Mouse (Mus musculus) heart, adult 8-10 months (tissue): ENCODE measurements around the gene Styx. TPM values are rescaled to one million over a fixed set of nuclear protein-coding genes. Genes with fewer than 3 reads are reported as not detected.
"Not testable (repeated sequence)": the region's sequence is repeated elsewhere in the genome, so short reads cannot be mapped to it uniquely, and the experiment has no call there.

Source experiments
- DNase-seq: peaks from one replicate; pipeline ENCODE4 v3.0.0; 2022; ENCODE audit warnings: low spot score
- microRNA-seq: library from miRNA; unstranded; fragments of <30 nt; microRNA quantifications from one replicate; pipeline ENCODE4 v1.2.0, GENCODE M21; 2022
- total RNA-seq, 4 experiments: library from RNA; stranded (reverse); gene quantifications; 2 replicates each; pipeline ENCODE4 v1.2.4; 2022

Styx gene
- total RNA-seq, 4 experiments from 2014 or later: 19.9 to 32.3 (median 29.2) TPM

- DNase-seq: no peak
These were observed 113.4 kb downstream of the Styx start for GRCm38 (mm10) chr14:45464036-45465035.

- DNase-seq: not testable (repeated sequence)
These were observed 115.5 kb downstream of the Styx start for GRCm38 (mm10) chr14:45466371-45466770.

DNA sequence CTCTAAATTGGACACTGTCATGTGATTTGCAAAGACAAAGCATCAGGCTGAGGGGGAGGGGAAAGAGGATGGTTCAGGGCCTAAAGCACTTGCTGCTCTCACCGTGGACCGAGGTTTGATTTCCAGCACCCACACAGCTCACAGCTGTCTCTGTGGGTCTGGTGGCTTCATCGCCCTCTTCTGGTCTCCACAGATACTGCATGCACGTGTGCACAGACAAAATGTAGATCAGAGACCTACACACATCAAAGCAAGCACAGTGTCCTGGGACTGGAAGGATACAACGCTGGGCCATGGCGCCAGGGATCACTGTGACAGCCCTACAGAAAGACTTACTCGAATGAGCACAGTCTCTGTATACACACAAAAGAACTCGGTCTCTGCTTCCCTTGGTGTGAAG is 118.6 kb downstream of the Styx start:
- DNase-seq: no peak

Small RNAs within 50 kb of the gene (microRNA-seq; reads per million reads assigned to microRNA genes)
- gene Gm25353: not detected

Other genes starting within 250 kb of the Styx start
- 10 to 100 TPM in 1 of 4 experiments, 1 to 10 TPM in 3; 5.8 to 10.7 (median 6.6) TPM for gene Gpr137c, start 131.4 kb upstream of the Styx start, total RNA-seq
- gene Txndc16, start 130.8 kb upstream of the Styx start, total RNA-seq: 10 to 100 TPM in 3 of 4 experiments, 1 to 10 TPM in 1; 9.6 to 15.0 (median 13.0) TPM
- 10 to 100 TPM; 17.3 to 26.7 (median 19.2) TPM for gene Ero1l, start 32.3 kb upstream of the Styx start, total RNA-seq
- 100 to 1,000 TPM in 1 of 4 experiments, 10 to 100 TPM in 3; 94.8 to 106 (median 95.4) TPM for gene Psmc6, start 21.3 kb upstream of the Styx start, total RNA-seq
- 10 to 100 TPM; 11.5 to 13.3 (median 12.3) TPM for gene Gnpnat1, start 53.8 kb downstream of the Styx start, total RNA-seq
- gene Fermt2, start 179.0 kb downstream of the Styx start, total RNA-seq: 100 to 1,000 TPM; 205 to 238 (median 230) TPM